Mouse (Mus musculus) thymus, adult 2 months (tissue): ENCODE data around the gene Klhdc2.

Experiments used
- CTCF ChIP-seq: fragments of 200-500 bp; IDR thresholded peaks from 2 replicates; pipeline ENCODE4 v1.5.1; 2012; ENCODE audit warnings: mild to moderate bottlenecking, control low read depth, low read length, moderate library complexity, borderline replicate concordance; ENCODE audit not compliant: control insufficient read depth, poor library complexity, insufficient read depth; ENCODE audit errors: extremely low read depth
- POLR2A ChIP-seq: fragments of 200-500 bp; IDR thresholded peaks from 2 replicates; pipeline ENCODE4 v1.6.1; 2012; ENCODE audit warnings: mild to moderate bottlenecking, low read length, control low read depth, moderate library complexity; ENCODE audit not compliant: control insufficient read depth, poor library complexity, insufficient read depth; ENCODE audit errors: extremely low read depth

DNA sequence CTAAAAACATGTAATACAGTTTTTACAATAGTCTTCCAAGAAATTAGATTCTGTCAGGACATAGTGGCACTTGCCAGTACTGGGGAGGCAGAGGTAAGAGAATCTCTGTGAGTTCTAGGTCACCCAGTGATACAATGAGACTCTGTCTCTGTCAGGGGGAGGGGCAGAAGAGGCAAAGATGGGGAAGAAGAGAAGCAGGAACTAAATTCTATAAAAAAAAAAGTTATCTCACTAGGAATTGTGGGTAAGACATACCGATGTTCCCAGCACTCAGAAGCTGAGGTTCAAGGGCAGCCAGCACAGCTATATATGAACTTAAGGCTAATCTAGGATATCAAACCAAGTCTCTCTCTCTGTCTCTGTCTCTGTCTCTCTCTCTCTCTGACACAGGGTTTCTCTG, 35.7 kb downstream of the Klhdc2 start:
- no peak for TF ChIP-seq CTCF
- no peak for TF ChIP-seq POLR2A
